Mouse (Mus musculus) cortical plate, adult 2 months (tissue): Measurements from ENCODE around the gene Mccc2.

Experiments used
- CTCF ChIP-seq: fragments of 200-500 bp; IDR thresholded peaks from 2 replicates; pipeline ENCODE4 v1.5.1; 2011; ENCODE audit warnings: mild to moderate bottlenecking, control low read depth, low read length; ENCODE audit not compliant: insufficient read depth; ENCODE audit errors: extremely low read depth
- POLR2A ChIP-seq: fragments of 200-500 bp; IDR thresholded peaks from 2 replicates; pipeline ENCODE4 v1.6.1; 2011; ENCODE audit warnings: mild to moderate bottlenecking, low read length, control low read depth; ENCODE audit not compliant: insufficient read depth; ENCODE audit errors: extremely low read depth

GRCm38 (mm10) chr13:99932406-99932805 is 83.0 kb downstream of the Mccc2 start:
- TF ChIP-seq CTCF (no peak), POLR2A (no peak)
